Mouse (Mus musculus) G1E (cell line): ENCODE measurements at regions not wholly inside any gene's neighbourhood (a gene's known extent, or its start where the extent isn't known, plus 50 kb on each side); places are given as distances from the start of the nearest gene placed in this dataset.

ENCODE experiments used
- ATAC-seq: 2 replicates; pipeline ENCODE4 v1.8.0; 2016; ENCODE audit warnings: mild to moderate bottlenecking; ENCODE audit not compliant: insufficient number of reproducible peaks, poor library complexity, low FRiP score, severe bottlenecking; ENCODE audit errors: extremely low read depth
- DNase-seq: peaks from one replicate; pipeline ENCODE4 v3.0.0; 2012; ENCODE audit warnings: low spot score
- H3K27me3 ChIP-seq: 2 replicates; pipeline ENCODE4 v1.6.1; 2012; ENCODE audit warnings: mild to moderate bottlenecking, low read length, inconsistent platforms; ENCODE audit not compliant: insufficient read depth
- H3K36me3 ChIP-seq: replicated peaks from 2 replicates; pipeline ENCODE3; 2012; ENCODE audit warnings: mild to moderate bottlenecking, inconsistent platforms
- H3K4me1 ChIP-seq: 2 replicates; pipeline ENCODE4 v1.6.1; 2012; ENCODE audit warnings: low read depth, low read length, inconsistent platforms, mixed read lengths; ENCODE audit not compliant: insufficient read depth
- H3K4me3 ChIP-seq: 2 replicates; pipeline ENCODE4 v1.5.1; 2012; ENCODE audit warnings: low read depth, mild to moderate bottlenecking, inconsistent platforms, low read length, moderate library complexity, mixed read lengths
- H3K9me3 ChIP-seq: replicated peaks from 2 replicates; pipeline ENCODE4 v1.6.1; 2012; ENCODE audit warnings: inconsistent platforms
- CTCF ChIP-seq: IDR thresholded peaks from 2 replicates; pipeline ENCODE4 v1.5.1; 2012; ENCODE audit warnings: low read depth, low read length, inconsistent platforms, mixed read lengths
- GATA1 ChIP-seq: IDR thresholded peaks from 2 replicates; pipeline ENCODE4 v1.6.1; 2012; ENCODE audit warnings: borderline replicate concordance, low read length, inconsistent platforms, mixed read lengths
- GATA2 ChIP-seq: IDR thresholded peaks from 2 replicates; pipeline ENCODE4 v1.6.1; 2012; ENCODE audit warnings: low read depth, low read length, inconsistent platforms, borderline replicate concordance
- POLR2AphosphoS5 ChIP-seq: IDR thresholded peaks from 2 replicates; pipeline ENCODE4 v1.6.1; 2012; ENCODE audit warnings: low read depth, low read length, inconsistent platforms; ENCODE audit not compliant: insufficient replicate concordance
- TAL1 ChIP-seq: conservative IDR thresholded peaks from 2 replicates; pipeline ENCODE4 v1.6.1; 2012; ENCODE audit warnings: low read depth, low read length, inconsistent platforms, mixed read lengths

DNA sequence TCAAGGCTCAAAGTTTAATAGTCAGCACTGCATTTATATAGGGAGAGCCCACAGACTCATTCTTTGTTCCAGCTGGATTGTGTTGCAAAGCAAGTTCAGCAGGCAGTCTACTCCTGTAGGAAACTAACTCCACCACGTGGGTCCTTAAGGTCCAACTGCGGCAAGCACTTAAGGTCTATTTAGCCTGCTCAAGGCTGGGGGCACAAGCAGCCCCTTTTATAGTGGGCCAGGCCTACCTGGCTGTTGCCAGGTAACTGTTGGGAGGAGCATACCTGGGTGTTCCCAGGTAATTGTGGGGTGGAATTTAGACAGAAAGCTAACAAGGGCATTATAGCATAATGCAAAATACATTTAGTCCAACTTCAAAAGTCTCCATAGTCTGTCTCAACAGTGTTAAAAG is 126.5 kb downstream of the Emp1 start:
- no peak for DNase-seq
- no peak for TF ChIP-seq TAL1
- TF ChIP-seq POLR2AphosphoS5: no peak
- TF ChIP-seq GATA1: no peak
- TF ChIP-seq GATA2: no peak
- no peak for TF ChIP-seq CTCF
- Histone ChIP-seq H3K4me1 (no peaks in the 10 kb centered on the region), H3K36me3 (no peaks in the 10 kb centered on the region), H3K9me3 (peaks cover 38% of the 10 kb centered on the region), H3K27me3 (no peaks in the 10 kb centered on the region), H3K4me3 (no peak overlapping the region)
- ATAC-seq: no peak

DNA sequence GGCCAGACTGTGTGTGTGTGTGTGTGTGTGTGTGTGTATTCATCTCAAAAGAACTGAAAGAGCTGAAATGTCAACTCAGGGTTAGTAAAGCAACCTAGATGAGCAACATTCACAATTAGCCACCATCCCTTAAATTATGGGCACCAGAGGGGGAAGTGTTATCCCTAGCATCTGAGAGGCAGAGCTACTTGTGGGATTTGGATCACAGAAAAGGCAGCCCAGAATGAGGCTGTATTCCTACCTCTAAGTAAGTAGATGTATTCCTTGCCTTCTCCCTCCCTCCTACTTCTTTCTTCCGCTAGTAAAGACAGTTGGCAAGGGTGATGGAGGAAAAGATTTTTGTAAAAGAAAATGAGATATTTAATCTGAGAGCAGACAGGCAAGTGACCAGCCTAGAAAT is 131.6 kb downstream of the Emp1 start:
- TF ChIP-seq GATA1 (no peak), POLR2AphosphoS5 (no peak), TAL1 (no peak), CTCF (no peak), GATA2 (no peak)
- no peak for DNase-seq
- Histone ChIP-seq H3K4me1 (no peaks in the 10 kb centered on the region), H3K36me3 (no peaks in the 10 kb centered on the region), H3K27me3 (no peaks in the 10 kb centered on the region), H3K9me3 (peaks cover 37% of the 10 kb centered on the region), H3K4me3 (no peak overlapping the region)
- no peak for ATAC-seq

DNA sequence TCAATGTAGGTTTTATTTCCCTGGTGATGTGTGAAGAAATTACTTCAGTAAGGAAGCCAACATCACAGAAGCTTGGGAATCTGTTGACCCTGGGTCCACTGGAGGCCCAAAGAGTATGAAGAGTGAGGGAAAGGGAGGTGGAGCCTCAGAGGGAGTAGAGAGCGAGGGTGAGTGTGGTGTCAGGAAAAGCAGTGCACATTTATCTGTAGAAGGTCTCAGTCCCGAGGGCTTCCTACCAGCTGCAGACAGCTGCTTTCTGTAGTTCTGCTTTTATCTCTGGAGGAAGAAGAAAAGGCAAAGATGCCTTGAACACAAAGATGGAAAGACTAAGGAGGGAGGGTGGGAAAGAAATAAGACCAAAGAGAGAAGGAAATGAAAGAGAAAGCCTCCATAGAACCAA is 133.5 kb downstream of the Emp1 start:
- no peak overlapping the region for H3K4me3 ChIP-seq
- DNase-seq (no peak), ATAC-seq (no peak)
- H3K9me3 ChIP-seq: peaks cover 34% of the 10 kb centered on the region
- TF ChIP-seq GATA2 (no peak), CTCF (no peak), POLR2AphosphoS5 (no peak), GATA1 (no peak), TAL1 (no peak)
- H3K27me3 ChIP-seq: no peaks in the 10 kb centered on the region
- H3K36me3 ChIP-seq: no peaks in the 10 kb centered on the region
- no peaks in the 10 kb centered on the region for H3K4me1 ChIP-seq

DNA sequence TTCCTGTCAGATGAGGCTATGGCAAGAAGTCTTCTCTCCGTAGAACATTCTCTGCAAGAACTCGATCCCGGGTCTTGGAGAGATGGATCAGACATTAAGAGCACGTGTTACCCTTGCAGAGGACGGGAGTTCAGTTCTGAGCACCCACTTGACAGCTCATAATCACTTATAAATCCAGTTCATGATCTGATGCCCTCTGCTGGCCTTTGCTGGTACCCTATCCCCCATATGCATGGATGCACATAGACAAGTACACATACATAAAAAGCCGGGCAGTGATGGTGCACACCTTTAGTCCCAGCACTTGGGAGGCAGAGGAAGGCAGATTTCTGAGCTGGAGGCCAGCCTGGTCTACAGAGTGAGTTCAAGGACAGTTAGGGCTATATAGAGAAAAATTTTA is 136.2 kb downstream of the Emp1 start:
- Histone ChIP-seq H3K36me3 (no peaks in the 10 kb centered on the region), H3K27me3 (no peaks in the 10 kb centered on the region), H3K4me3 (no peak overlapping the region), H3K4me1 (no peaks in the 10 kb centered on the region), H3K9me3 (peaks cover 35% of the 10 kb centered on the region)
- TF ChIP-seq TAL1 (no peak), CTCF (no peak), GATA1 (no peak), GATA2 (no peak), POLR2AphosphoS5 (no peak)
- no peak for DNase-seq
- no peak for ATAC-seq

GRCm38 (mm10) chr6:135500381-135500780 is 138.0 kb downstream of the Emp1 start:
- Histone ChIP-seq H3K36me3 (no peaks in the 10 kb centered on the region), H3K4me1 (no peaks in the 10 kb centered on the region), H3K27me3 (no peaks in the 10 kb centered on the region), H3K9me3 (peaks cover 48% of the 10 kb centered on the region), H3K4me3 (no peak overlapping the region)
- ATAC-seq (no peak), DNase-seq (no peak)
- TF ChIP-seq TAL1: no peak
- no peak for TF ChIP-seq GATA2
- no peak for TF ChIP-seq POLR2AphosphoS5
- no peak for TF ChIP-seq CTCF
- TF ChIP-seq GATA1: no peak

DNA sequence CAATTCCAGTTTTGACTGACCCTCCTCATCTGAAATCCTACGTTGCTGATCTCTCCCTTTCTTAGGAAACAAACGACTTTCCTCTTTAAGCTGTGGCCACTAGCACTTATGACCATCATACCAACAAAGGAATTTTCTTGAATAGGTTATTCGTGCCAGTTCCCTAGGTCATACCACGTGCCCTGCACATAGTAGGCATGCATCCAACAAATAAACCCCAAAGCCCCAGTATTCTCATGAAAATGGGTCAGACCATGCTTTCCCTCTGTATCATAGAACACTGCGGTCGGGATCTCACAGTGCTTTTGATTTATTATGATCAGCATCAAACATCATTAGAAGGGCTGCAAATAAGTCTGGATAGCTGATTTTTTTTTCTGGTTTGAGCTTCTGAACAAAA is 139.4 kb downstream of the Emp1 start:
- Histone ChIP-seq H3K27me3 (no peaks in the 10 kb centered on the region), H3K4me3 (no peak overlapping the region), H3K9me3 (peaks cover 42% of the 10 kb centered on the region), H3K4me1 (no peaks in the 10 kb centered on the region), H3K36me3 (no peaks in the 10 kb centered on the region)
- no peak for DNase-seq
- TF ChIP-seq GATA2 (no peak), TAL1 (no peak), CTCF (no peak), POLR2AphosphoS5 (no peak), GATA1 (no peak)
- ATAC-seq: no peak
